Mouse (Mus musculus) forebrain, embryonic 10.5 days (tissue): ENCODE data around the gene Itgb6. TPM values are rescaled to one million over a fixed set of nuclear protein-coding genes. Genes with fewer than 3 reads are reported as not detected.

Experiments
- DNase-seq: peaks from one replicate; pipeline ENCODE4 v3.0.0-alpha.2; 2017; ENCODE audit warnings: low spot score; ENCODE audit errors: extremely low spot score
- H3K27ac ChIP-seq: fragments of 300-500 bp; sonication (generic); 2 replicates; pipeline ENCODE4 v1.5.1; 2016; ENCODE audit warnings: mild to moderate bottlenecking
- H3K27me3 ChIP-seq: fragments of 300-500 bp; sonication (generic); 2 replicates; pipeline ENCODE4 v1.6.1; 2016; ENCODE audit warnings: mild to moderate bottlenecking; ENCODE audit not compliant: poor library complexity, severe bottlenecking
- H3K36me3 ChIP-seq: fragments of 300-500 bp; sonication (generic); replicated peaks from 2 replicates; pipeline ENCODE4 v1.6.1; 2016; ENCODE audit warnings: mild to moderate bottlenecking, moderate library complexity
- H3K4me1 ChIP-seq: fragments of 300-500 bp; sonication (generic); 2 replicates; pipeline ENCODE4 v1.6.1; 2016
- H3K4me3 ChIP-seq: fragments of 300-500 bp; sonication (generic); 2 replicates; pipeline ENCODE4 v1.5.1; 2016; ENCODE audit warnings: mild to moderate bottlenecking, moderate library complexity
- H3K9me3 ChIP-seq: fragments of 300-500 bp; sonication (generic); 2 replicates; pipeline ENCODE4 v1.6.1; 2016; ENCODE audit warnings: mild to moderate bottlenecking, moderate library complexity
- WGBS: fragments of 180-500 bp; shearing (Covaris S2); methylation state at CpG from one replicate; pipeline ENCODE4 v1.1.7; 2016; 5-methylcytosine and 5-hydroxymethylcytosine counted together
- polyA plus RNA-seq: library from polyadenylated mRNA; unstranded; fragments of >200 nt; fragmentation: Nextera tagmentation; extraction: Ambion mirVana; gene quantifications from 2 replicates; pipeline ENCODE4 v1.2.1, GENCODE M21; 2016

Itgb6 gene
- polyA plus RNA-seq, 1 experiment from 2014 or later = 0.33 TPM

DNA sequence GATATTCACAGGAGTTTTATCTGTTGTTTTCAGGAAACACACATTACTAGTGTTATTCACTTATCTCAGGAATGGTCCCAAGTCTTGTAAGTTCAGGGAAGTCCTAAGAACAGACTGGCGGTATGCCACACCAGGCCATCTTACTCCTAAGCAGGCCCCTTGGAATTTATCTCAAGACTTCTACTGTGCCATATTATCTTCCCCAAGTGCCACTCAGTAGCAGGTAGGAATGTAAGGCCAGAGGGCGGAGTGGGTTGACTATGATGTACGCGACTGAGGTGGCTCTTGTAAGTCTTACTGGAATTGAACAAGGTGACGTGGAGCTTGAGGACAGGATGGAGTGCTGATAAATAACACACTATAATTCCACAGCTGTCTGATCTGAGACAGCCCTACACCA is 72.3 kb downstream of the Itgb6 start:
- no peaks in the 10 kb centered on the region; the same call in 1 of the 2 replicates for H3K4me1 ChIP-seq
- H3K27ac ChIP-seq = no peak overlapping the region
- H3K9me3 ChIP-seq = no peaks in the 10 kb centered on the region
- H3K27me3 ChIP-seq = no peaks in the 10 kb centered on the region
- WGBS = 96% methylated on average over 5 of the region's 5 CpGs
- H3K36me3 ChIP-seq = no peaks in the 10 kb centered on the region
- DNase-seq = no peak
- H3K4me3 ChIP-seq = no peak overlapping the region

DNA sequence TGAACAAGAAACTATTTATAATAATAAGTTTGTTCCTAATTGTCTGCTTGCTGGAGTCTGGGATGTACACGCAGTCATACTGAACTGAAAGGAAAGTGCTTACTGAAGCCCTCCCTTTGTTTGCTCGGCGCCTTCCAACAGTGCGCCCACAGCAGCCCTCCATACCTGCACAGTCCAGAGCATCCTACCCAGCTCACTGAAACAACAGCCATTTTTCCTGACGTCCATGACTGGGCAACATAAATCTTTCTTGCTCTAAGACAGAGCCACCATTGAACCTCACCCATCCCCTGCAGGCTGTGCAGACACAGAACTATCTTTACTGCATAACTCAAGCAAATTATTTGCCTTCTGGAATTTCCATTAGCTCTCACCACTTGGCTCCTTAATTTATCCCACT is 74.8 kb downstream of the Itgb6 start:
- H3K27ac ChIP-seq = no peak overlapping the region
- WGBS = 64% methylated on average over 5 of the region's 5 CpGs
- H3K4me3 ChIP-seq = no peak overlapping the region
- H3K27me3 ChIP-seq = no peaks in the 10 kb centered on the region
- no peaks in the 10 kb centered on the region for H3K9me3 ChIP-seq
- H3K36me3 ChIP-seq = no peaks in the 10 kb centered on the region
- no peaks in the 10 kb centered on the region; the same call in 1 of the 2 replicates for H3K4me1 ChIP-seq
- DNase-seq = no peak

DNA sequence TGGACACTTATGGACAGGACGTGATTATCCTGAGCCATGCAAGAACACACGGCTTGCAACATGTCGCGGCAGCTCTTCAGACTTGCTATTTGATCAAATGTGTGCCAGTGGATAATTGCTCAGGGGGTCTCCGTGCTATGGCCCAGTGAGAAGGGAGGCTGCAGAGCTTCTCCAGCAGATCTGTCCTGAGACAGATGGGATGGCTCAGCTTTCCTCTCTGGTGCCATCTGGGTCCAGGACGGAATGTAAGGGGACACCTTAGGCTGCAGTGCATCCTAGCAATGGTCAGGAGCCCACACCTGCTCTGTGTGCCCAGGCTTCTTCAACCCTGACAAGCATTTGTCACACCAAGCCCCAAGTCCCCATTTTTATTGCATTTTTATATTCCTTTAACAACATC is 75.9 kb downstream of the Itgb6 start:
- DNase-seq = no peak
- Histone ChIP-seq H3K27me3 (no peaks in the 10 kb centered on the region), H3K9me3 (no peaks in the 10 kb centered on the region), H3K27ac (no peak overlapping the region), H3K36me3 (no peaks in the 10 kb centered on the region), H3K4me3 (no peak overlapping the region), H3K4me1 (no peaks in the 10 kb centered on the region; the same call in 1 of the 2 replicates)
- 90% methylated on average over 6 of the region's 6 CpGs for WGBS

GRCm38 (mm10) chr2:60643406-60643805 is 79.0 kb downstream of the Itgb6 start:
- peaks cover 25% of the 10 kb centered on the region for H3K27me3 ChIP-seq
- H3K9me3 ChIP-seq = no peaks in the 10 kb centered on the region
- no peak overlapping the region for H3K27ac ChIP-seq
- H3K4me3 ChIP-seq = no peak overlapping the region
- WGBS = 89% methylated on average over 3 of the region's 3 CpGs
- no peaks in the 10 kb centered on the region for H3K36me3 ChIP-seq
- DNase-seq = no peak
- peaks cover 5% of the 10 kb centered on the region for H3K4me1 ChIP-seq

DNA sequence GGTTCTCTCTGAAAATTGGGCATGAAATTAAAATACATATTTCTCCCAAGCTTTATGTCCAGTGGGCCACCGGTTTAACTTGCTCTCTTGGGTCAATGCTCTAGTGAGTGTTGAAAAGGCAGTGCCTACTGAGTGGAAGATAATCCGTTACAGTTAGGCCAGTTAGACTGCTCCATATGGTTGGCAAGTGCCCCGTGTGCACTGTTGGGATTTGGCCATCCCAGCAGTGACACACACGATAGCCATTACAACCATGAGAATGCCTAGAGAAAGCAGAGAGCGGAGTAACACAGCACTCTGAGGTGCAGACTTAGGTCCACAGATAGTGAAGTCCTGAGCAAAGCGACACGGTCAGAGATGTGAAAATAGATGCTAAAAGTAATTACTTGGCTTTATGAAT is 79.8 kb downstream of the Itgb6 start:
- WGBS = 91% methylated on average over 7 of the region's 7 CpGs
- Histone ChIP-seq H3K4me3 (no peak overlapping the region), H3K27me3 (peaks cover 33% of the 10 kb centered on the region), H3K4me1 (peaks cover 6% of the 10 kb centered on the region), H3K9me3 (no peaks in the 10 kb centered on the region), H3K27ac (no peak overlapping the region), H3K36me3 (no peaks in the 10 kb centered on the region)
- DNase-seq = no peak

- H3K27ac ChIP-seq = no peak overlapping the region
- H3K36me3 ChIP-seq = no peaks in the 10 kb centered on the region
- DNase-seq = no peak
- H3K4me3 ChIP-seq = no peak overlapping the region
- H3K9me3 ChIP-seq = no peaks in the 10 kb centered on the region
- peaks cover 25% of the 10 kb centered on the region for H3K4me1 ChIP-seq
- peaks cover 55% of the 10 kb centered on the region for H3K27me3 ChIP-seq
- 68% methylated on average over 7 of the region's 7 CpGs for WGBS
These were observed 82.1 kb downstream of the Itgb6 start for GRCm38 (mm10) chr2:60640342-60640672.

GRCm38 (mm10) chr2:60639617-60640341 is 82.7 kb downstream of the Itgb6 start:
- WGBS = 79% methylated on average over 10 of the region's 10 CpGs
- Histone ChIP-seq H3K27ac (no peak overlapping the region), H3K36me3 (no peaks in the 10 kb centered on the region), H3K27me3 (peaks cover 60% of the 10 kb centered on the region), H3K4me3 (no peak overlapping the region), H3K9me3 (no peaks in the 10 kb centered on the region), H3K4me1 (peaks cover 25% of the 10 kb centered on the region)
- DNase-seq = no peak

GRCm38 (mm10) chr2:60636910-60637761 is 85.3 kb downstream of the Itgb6 start:
- H3K36me3 ChIP-seq = no peaks in the 10 kb centered on the region
- no peak overlapping the region for H3K27ac ChIP-seq
- peaks cover 25% of the 10 kb centered on the region for H3K4me1 ChIP-seq
- no peak for DNase-seq
- no peak overlapping the region for H3K4me3 ChIP-seq
- WGBS = 53% methylated on average over 20 of the region's 20 CpGs
- H3K9me3 ChIP-seq = no peaks in the 10 kb centered on the region
- peaks cover 71% of the 10 kb centered on the region for H3K27me3 ChIP-seq

- 67% methylated on average over 3 of the region's 3 CpGs for WGBS
- H3K36me3 ChIP-seq = no peaks in the 10 kb centered on the region
- peaks cover 71% of the 10 kb centered on the region for H3K27me3 ChIP-seq
- H3K9me3 ChIP-seq = no peaks in the 10 kb centered on the region
- H3K4me3 ChIP-seq = no peak overlapping the region
- DNase-seq = no peak
- H3K27ac ChIP-seq = no peak overlapping the region
- H3K4me1 ChIP-seq = peaks cover 25% of the 10 kb centered on the region
These were observed 86.0 kb downstream of the Itgb6 start for GRCm38 (mm10) chr2:60636481-60636880.

DNA sequence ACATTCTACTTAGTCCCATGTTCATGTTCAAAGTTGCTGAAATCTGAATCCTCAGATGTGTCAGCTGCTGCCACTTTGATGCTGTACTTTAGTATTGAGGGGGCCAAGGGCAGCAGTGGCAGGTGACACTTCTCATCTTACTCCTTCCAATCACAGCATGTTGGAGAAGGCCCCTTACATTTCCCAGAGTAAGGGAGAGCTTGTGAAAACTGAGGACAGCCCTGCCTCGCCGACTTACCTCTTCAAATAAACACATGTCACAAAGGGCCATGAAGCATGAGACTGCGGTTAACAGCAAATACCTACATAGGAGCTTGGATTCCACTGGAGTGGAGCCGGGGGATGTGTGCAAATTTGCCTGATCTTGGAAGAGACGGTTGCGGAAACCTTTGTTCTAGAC is 86.4 kb downstream of the Itgb6 start:
- no peak for DNase-seq
- Histone ChIP-seq H3K9me3 (no peaks in the 10 kb centered on the region), H3K4me1 (peaks cover 25% of the 10 kb centered on the region), H3K27me3 (peaks cover 71% of the 10 kb centered on the region), H3K27ac (no peak overlapping the region), H3K36me3 (no peaks in the 10 kb centered on the region), H3K4me3 (no peak overlapping the region)
- WGBS = 76% methylated on average over 6 of the region's 6 CpGs

GRCm38 (mm10) chr2:60632791-60633190 is 89.7 kb downstream of the Itgb6 start:
- Histone ChIP-seq H3K27me3 (peaks cover 46% of the 10 kb centered on the region), H3K9me3 (no peaks in the 10 kb centered on the region), H3K27ac (no peak overlapping the region), H3K36me3 (no peaks in the 10 kb centered on the region), H3K4me1 (peaks cover 20% of the 10 kb centered on the region), H3K4me3 (no peak overlapping the region)
- 95% methylated on average over 2 of the region's 2 CpGs for WGBS
- DNase-seq = no peak

- no peaks in the 10 kb centered on the region for H3K36me3 ChIP-seq
- H3K27me3 ChIP-seq = peaks cover 27% of the 10 kb centered on the region
- H3K4me3 ChIP-seq = no peak overlapping the region
- WGBS = 63% methylated on average over 2 of the region's 2 CpGs
- no peak overlapping the region for H3K27ac ChIP-seq
- no peak for DNase-seq
- H3K4me1 ChIP-seq = no peaks in the 10 kb centered on the region
- H3K9me3 ChIP-seq = no peaks in the 10 kb centered on the region
These were observed 92.1 kb downstream of the Itgb6 start for GRCm38 (mm10) chr2:60630304-60630703.

DNA sequence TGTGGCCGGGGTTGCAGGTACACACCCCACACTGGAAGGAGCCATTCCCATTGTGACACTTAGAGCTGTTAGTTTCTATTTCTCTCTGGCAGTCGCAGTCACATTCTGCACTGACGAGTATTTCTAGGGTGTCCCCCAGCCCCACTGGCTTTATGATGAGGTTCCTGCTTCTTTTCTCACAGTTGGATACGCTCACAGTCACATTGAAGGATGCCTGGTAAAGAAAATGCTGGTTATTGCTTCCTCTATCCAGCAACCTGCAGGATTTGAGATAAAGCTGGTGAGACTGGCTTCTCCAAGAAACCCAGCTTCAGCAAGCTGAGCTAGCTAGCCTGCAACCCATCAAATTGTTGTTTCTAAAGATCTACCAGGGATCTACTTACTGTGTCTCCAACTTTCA is 94.5 kb downstream of the Itgb6 start:
- H3K27me3 ChIP-seq = peaks cover 10% of the 10 kb centered on the region
- no peaks in the 10 kb centered on the region for H3K9me3 ChIP-seq
- no peak overlapping the region for H3K4me3 ChIP-seq
- no peaks in the 10 kb centered on the region for H3K4me1 ChIP-seq
- WGBS = 85% methylated on average over 4 of the region's 4 CpGs
- no peak for DNase-seq
- no peak overlapping the region for H3K27ac ChIP-seq
- no peaks in the 10 kb centered on the region for H3K36me3 ChIP-seq
